Mouse (Mus musculus) intestine, embryonic 14.5 days (tissue): ENCODE measurements at regions not wholly inside any gene's neighbourhood (a gene's known extent, or its start where the extent isn't known, plus 50 kb on each side); places are given as distances from the start of the nearest gene placed in this dataset.

Experiments used
- ATAC-seq: fragments of 200-750 bp; cut with Nextera tagmentation; replicated peaks from 2 replicates; pipeline ENCODE4 v1.8.0; 2017; ENCODE audit warnings: low read depth, moderate number of reproducible peaks, moderate TSS enrichment, moderate library complexity; ENCODE audit not compliant: low FRiP score, low TSS enrichment
- DNase-seq: peaks from one replicate; pipeline ENCODE4 v3.0.0-alpha.2; 2018; ENCODE audit warnings: low spot score
- H3K27ac ChIP-seq: fragments of 300-500 bp; sonication (generic); 2 replicates; pipeline ENCODE4 v1.5.1; 2014; ENCODE audit warnings: low read depth, mild to moderate bottlenecking, control low read depth
- H3K27me3 ChIP-seq: fragments of 300-500 bp; sonication (generic); replicated peaks from 2 replicates; pipeline ENCODE4 v1.6.1; 2014; ENCODE audit warnings: low read length, control low read depth; ENCODE audit not compliant: control insufficient read depth, insufficient read depth
- H3K36me3 ChIP-seq: fragments of 300-500 bp; sonication (generic); 2 replicates; pipeline ENCODE4 v1.6.1; 2014; ENCODE audit warnings: low read length, control low read depth; ENCODE audit not compliant: control insufficient read depth, insufficient read depth
- H3K4me1 ChIP-seq: fragments of 300-500 bp; sonication (generic); replicated peaks from 2 replicates; pipeline ENCODE4 v1.6.1; 2014; ENCODE audit warnings: low read length, control low read depth, mixed read lengths; ENCODE audit not compliant: control insufficient read depth, insufficient read depth
- H3K4me2 ChIP-seq: fragments of 300-500 bp; sonication (generic); 2 replicates; pipeline ENCODE4 v1.6.1; 2014; ENCODE audit warnings: low read length
- H3K4me3 ChIP-seq: fragments of 300-500 bp; sonication (generic); 2 replicates; pipeline ENCODE4 v1.5.1; 2014; ENCODE audit warnings: low read depth, low read length, control low read depth, mixed read lengths
- H3K9ac ChIP-seq: fragments of 300-500 bp; sonication (generic); 2 replicates; pipeline ENCODE4 v1.6.1; 2014; ENCODE audit warnings: mild to moderate bottlenecking, low read length
- H3K9me3 ChIP-seq: fragments of 300-500 bp; sonication (generic); 2 replicates; pipeline ENCODE4 v1.6.1; 2016; ENCODE audit warnings: low read length, control low read depth; ENCODE audit not compliant: control insufficient read depth
- WGBS: fragments of 180-500 bp; shearing (Covaris S2); extraction: QIAGEN DNeasy Blood & Tissue Kit; methylation state at CpG from one replicate; pipeline ENCODE4 v1.1.7; 2014; 5-methylcytosine and 5-hydroxymethylcytosine counted together

GRCm38 (mm10) chr9:120826266-120826665, 102.8 kb upstream of the Ctnnb1 start:
- H3K4me3 ChIP-seq: no peak overlapping the region
- ATAC-seq: peak; percentile 69
- no peak for DNase-seq
- H3K4me1 ChIP-seq: peaks cover 9% of the 10 kb centered on the region; the same call in 1 of the 2 replicates
- 0 out of 2 replicates have a peak overlapping the region, but pooled peaks have one; percentile 29 for H3K27ac ChIP-seq
- H3K4me2 ChIP-seq: no peak overlapping the region
- H3K9me3 ChIP-seq: no peaks in the 10 kb centered on the region
- H3K27me3 ChIP-seq: no peaks in the 10 kb centered on the region
- WGBS: 44% methylated on average over 4 of the region's 4 CpGs
- H3K36me3 ChIP-seq: no peaks in the 10 kb centered on the region
- H3K9ac ChIP-seq: no peak overlapping the region

GRCm38 (mm10) chr9:120830526-120830925, 98.5 kb upstream of the Ctnnb1 start:
- H3K27ac ChIP-seq: no peak overlapping the region
- H3K4me3 ChIP-seq: no peak overlapping the region
- H3K9me3 ChIP-seq: no peaks in the 10 kb centered on the region
- DNase-seq (no peak), ATAC-seq (no peak)
- H3K4me2 ChIP-seq: no peak overlapping the region
- H3K36me3 ChIP-seq: no peaks in the 10 kb centered on the region
- WGBS: 49% methylated on average over 5 of the region's 5 CpGs
- H3K9ac ChIP-seq: no peak overlapping the region
- H3K4me1 ChIP-seq: peaks cover 7% of the 10 kb centered on the region; the same call in 1 of the 2 replicates
- H3K27me3 ChIP-seq: no peaks in the 10 kb centered on the region

- no peak overlapping the region for H3K4me2 ChIP-seq
- H3K4me3 ChIP-seq: no peak overlapping the region
- DNase-seq (no peak), ATAC-seq (no peak)
- 83% methylated on average over 9 of the region's 9 CpGs for WGBS
- H3K36me3 ChIP-seq: no peaks in the 10 kb centered on the region
- peaks cover 5% of the 10 kb centered on the region; the same call in 1 of the 2 replicates for H3K4me1 ChIP-seq
- no peak overlapping the region for H3K9ac ChIP-seq
- no peaks in the 10 kb centered on the region for H3K9me3 ChIP-seq
- no peaks in the 10 kb centered on the region for H3K27me3 ChIP-seq
- no peak overlapping the region for H3K27ac ChIP-seq
Observed at GRCm38 (mm10) chr9:120834166-120834565, 94.8 kb upstream of the Ctnnb1 start.

DNA sequence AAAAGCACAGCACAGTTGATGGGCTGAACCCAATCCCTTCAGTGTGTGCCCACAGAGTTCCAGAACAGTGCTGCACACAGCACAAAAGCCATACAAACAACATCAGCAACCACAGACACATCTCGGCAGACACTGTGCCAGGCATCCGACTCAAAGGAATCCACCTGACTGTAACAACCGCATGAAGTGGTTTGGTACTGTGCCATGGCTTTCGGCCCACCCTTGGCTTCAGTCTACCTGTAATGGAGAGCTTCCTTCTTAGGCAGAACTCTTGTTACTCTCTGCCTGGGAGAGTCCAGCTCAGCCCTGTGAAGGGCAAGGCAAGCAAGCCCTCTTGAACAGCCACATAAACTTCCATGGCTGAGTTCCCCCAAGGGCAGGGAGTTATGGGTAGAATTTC, 93.4 kb upstream of the Ctnnb1 start:
- no peak overlapping the region for H3K4me3 ChIP-seq
- H3K27ac ChIP-seq: no peak overlapping the region
- ATAC-seq: no peak
- DNase-seq: no peak
- no peak overlapping the region for H3K4me2 ChIP-seq
- peaks cover 1% of the 10 kb centered on the region; the same call in 1 of the 2 replicates for H3K4me1 ChIP-seq
- 92% methylated on average over 4 of the region's 4 CpGs for WGBS
- no peaks in the 10 kb centered on the region for H3K9me3 ChIP-seq
- no peak overlapping the region for H3K9ac ChIP-seq
- H3K27me3 ChIP-seq: no peaks in the 10 kb centered on the region
- no peaks in the 10 kb centered on the region for H3K36me3 ChIP-seq

DNA sequence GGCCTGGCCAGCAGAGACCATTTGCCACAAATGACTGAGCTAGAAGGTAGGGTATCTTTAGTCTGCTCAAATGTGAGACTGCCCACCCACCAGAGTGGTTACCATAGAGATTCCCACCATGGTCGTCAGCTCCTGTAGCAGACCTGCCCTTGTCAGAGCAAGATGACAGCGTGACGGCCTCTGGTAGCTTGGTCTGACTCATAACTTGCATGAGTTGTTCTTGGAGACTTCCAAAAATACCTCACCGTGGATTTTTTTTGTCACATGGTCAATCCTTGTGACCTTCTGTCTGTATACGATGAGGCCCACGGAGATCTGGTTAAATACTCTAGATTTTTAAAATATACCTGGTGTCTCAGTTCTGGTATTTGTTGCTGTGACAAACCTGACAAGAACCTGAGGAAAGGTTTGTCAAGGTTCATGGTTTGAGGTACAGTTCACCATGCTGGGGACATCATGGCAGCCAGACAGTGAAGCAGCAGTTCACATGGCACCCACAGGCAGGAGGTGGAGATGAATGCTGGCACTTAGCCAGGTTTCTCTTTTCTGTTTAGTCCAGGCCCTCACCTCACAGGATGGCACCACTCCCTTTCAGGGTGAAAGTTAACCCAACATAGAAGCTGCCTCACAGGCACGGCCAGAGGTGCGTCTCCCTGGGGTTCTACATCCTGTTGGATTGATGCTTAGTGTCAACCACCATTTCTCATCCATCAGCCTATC, 91.4 kb upstream of the Ctnnb1 start:
- 92% methylated on average over 8 of the region's 8 CpGs for WGBS
- Histone ChIP-seq H3K36me3 (no peaks in the 10 kb centered on the region), H3K9me3 (no peaks in the 10 kb centered on the region), H3K4me2 (no peak overlapping the region), H3K27me3 (no peaks in the 10 kb centered on the region), H3K9ac (no peak overlapping the region), H3K27ac (no peak overlapping the region), H3K4me3 (no peak overlapping the region), H3K4me1 (no peaks in the 10 kb centered on the region)
- DNase-seq (no peak), ATAC-seq (no peak)

- no peaks in the 10 kb centered on the region for H3K27me3 ChIP-seq
- DNase-seq (no peak), ATAC-seq (no peak)
- H3K27ac ChIP-seq: no peak overlapping the region
- 72% methylated on average over 8 of the region's 8 CpGs for WGBS
- H3K36me3 ChIP-seq: no peaks in the 10 kb centered on the region
- H3K4me2 ChIP-seq: no peak overlapping the region
- H3K9me3 ChIP-seq: no peaks in the 10 kb centered on the region
- no peak overlapping the region for H3K4me3 ChIP-seq
- no peak overlapping the region for H3K9ac ChIP-seq
- no peaks in the 10 kb centered on the region for H3K4me1 ChIP-seq
Observed at GRCm38 (mm10) chr9:120843753-120844152, 85.3 kb upstream of the Ctnnb1 start.

GRCm38 (mm10) chr9:120845538-120845937, 83.5 kb upstream of the Ctnnb1 start:
- Histone ChIP-seq H3K9ac (no peak overlapping the region), H3K27me3 (no peaks in the 10 kb centered on the region), H3K4me3 (no peak overlapping the region), H3K36me3 (no peaks in the 10 kb centered on the region), H3K4me2 (no peak overlapping the region), H3K9me3 (no peaks in the 10 kb centered on the region), H3K27ac (no peak overlapping the region), H3K4me1 (no peaks in the 10 kb centered on the region)
- ATAC-seq (no peak), DNase-seq (no peak)
- WGBS: 84% methylated on average over 10 of the region's 10 CpGs

DNA sequence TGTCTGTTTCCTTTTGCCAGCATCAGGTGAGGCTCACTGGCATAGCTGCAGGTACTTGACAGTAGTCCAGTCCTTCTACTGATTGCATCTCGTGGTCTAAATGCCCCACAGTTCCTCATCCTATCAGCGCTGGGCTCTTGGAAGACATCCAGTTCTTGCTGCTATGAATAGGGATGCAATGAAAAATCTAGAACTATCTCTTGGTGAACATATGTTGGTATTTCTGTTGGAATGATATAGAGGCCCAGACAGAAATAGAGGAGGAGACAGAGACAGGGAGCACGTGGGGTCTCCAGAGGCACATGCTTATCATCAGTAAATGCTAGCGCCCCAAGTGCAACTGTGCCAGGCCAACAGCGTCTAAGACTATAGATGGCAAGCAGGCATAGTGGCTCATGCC, 81.4 kb upstream of the Ctnnb1 start:
- no peak for ATAC-seq
- no peak overlapping the region for H3K4me2 ChIP-seq
- H3K9me3 ChIP-seq: no peaks in the 10 kb centered on the region
- no peak overlapping the region for H3K9ac ChIP-seq
- WGBS: 80% methylated on average over 5 of the region's 5 CpGs
- DNase-seq: no peak
- no peaks in the 10 kb centered on the region for H3K27me3 ChIP-seq
- H3K27ac ChIP-seq: no peak overlapping the region
- H3K36me3 ChIP-seq: no peaks in the 10 kb centered on the region
- no peaks in the 10 kb centered on the region for H3K4me1 ChIP-seq
- no peak overlapping the region for H3K4me3 ChIP-seq

- H3K4me1 ChIP-seq: no peaks in the 10 kb centered on the region
- H3K4me3 ChIP-seq: no peak overlapping the region
- no peak overlapping the region for H3K27ac ChIP-seq
- H3K27me3 ChIP-seq: no peaks in the 10 kb centered on the region
- no peaks in the 10 kb centered on the region for H3K36me3 ChIP-seq
- 78% methylated on average over 2 of the region's 2 CpGs for WGBS
- ATAC-seq: no peak
- H3K9me3 ChIP-seq: no peaks in the 10 kb centered on the region
- H3K4me2 ChIP-seq: no peak overlapping the region
- no peak for DNase-seq
- H3K9ac ChIP-seq: no peak overlapping the region
Observed at GRCm38 (mm10) chr9:120848962-120849361, 80.1 kb upstream of the Ctnnb1 start.
